Mouse (Mus musculus) lung, postnatal 10 days (tissue): ENCODE measurements at regions not wholly inside any gene's neighbourhood (a gene's known extent, or its start where the extent isn't known, plus 50 kb on each side); places are given as distances from the start of the nearest gene placed in this dataset.
A peak's percentile ranks its signal among the peaks of the same experiment; 100 is the strongest.

ENCODE experiments used
- DNase-seq: peaks from one replicate; pipeline ENCODE4 v3.0.0; 2021

DNA sequence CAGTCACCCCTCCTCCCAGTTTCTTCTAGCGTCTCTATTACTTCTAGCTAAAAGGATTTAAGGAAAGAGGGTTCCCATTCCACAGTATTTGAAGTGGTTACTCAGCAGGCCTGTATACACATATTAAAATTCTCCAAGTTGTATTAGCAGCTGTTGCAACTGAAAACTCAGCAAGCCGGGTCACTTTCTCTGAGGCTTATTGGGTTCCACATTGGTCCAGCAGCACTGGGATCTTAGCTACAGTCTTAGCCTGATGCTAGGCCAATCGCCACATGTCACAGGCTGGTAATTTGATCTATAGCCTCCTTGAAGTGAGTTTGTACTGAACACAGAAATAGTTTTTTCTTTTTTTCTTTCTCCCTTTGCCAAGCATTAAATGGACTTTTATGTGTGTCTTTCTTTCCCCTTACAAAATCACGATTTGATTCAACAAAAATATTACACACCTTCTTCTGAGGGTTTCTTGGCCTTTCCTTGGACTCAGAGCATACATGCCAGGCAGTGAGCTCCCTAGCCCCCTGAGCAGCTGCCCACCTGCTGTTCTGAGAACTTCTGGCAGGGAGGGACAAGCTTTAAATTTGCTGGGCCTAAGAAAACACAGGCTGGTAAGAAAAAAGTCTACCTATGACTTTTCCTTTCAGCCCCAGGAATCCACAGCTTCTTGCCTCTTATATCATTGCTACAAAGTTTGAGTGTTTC lies 297.3 kb downstream of the Kcnrg start:
- no peak for DNase-seq

DNA sequence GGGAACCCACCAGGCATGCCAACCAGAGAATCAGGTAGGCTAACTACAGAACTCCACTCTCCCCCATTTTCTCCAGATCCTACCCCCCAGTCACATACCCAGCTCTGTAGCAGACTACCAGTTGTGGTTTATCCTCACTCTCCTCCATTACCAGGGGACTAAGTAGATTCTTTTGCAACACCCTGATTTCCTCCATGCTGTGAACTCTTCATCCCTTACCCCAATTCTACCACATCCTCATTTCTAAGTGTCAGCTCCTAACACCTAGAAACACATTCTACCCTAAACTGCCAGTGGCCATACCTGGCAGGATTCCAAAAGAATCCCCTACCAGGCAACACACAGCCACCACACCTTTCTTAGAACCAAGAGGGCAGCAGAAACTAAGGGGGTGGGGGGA lies 310.9 kb downstream of the Kcnrg start:
- DNase-seq = no peak

DNA sequence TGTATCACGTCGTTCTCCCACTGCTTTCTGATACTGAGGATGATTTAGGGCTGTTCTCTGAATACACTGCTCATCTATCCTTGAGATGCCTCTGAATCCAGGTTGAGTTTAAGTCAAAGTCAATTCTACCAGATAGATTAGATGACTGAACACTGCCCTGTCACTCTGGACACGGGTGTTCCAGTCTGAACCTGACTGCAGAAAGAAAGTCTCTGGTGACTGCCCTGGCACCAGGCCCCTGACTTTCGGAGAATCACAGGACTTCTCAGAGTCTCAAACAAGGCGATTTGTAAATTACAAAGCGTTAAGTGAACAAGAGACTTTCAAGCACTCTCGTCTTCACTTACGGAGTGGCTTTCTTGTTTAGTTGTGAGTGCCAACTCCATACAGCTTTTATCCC lies 324.6 kb downstream of the Kcnrg start:
- no peak for DNase-seq

DNA sequence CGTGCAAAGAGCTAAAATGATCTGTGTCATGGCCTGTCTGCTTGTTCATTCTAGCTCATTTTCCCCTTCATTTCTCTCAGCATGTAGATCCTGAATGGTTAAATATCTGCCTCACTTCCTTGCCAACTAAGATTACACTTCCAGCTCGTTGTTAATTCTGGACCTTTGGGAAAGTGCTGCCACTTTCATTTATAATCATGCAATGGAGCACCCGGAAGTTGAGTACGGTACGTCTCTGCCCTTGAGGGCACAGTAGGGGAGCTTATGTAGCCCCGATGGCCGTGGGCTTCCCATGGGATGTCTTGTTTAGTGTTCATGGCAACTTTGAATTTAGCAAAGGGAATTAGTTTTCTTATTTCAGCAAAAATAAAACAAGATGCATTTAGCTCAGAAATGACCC lies 334.4 kb downstream of the Kcnrg start:
- DNase-seq = no peak

DNA sequence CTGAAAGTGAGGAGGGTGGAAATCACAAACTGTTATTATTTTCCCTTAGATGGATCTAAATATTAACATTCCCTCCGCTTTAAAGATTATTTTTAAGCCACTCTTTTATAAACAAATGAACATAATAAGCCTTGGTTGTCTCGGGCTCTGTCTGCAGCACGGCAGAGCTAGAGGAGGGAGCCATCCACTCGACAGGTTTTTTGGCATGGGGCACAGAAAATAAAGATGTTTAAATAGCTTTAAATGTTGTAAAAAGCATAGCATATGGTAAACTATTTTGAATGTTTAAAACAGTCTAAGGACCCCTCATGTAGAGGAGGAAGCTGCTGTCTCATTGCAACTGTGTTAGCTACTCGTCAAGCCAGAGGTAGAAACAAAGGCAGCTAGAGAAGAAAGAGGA lies 338.4 kb downstream of the Kcnrg start:
- DNase-seq = no peak

DNA sequence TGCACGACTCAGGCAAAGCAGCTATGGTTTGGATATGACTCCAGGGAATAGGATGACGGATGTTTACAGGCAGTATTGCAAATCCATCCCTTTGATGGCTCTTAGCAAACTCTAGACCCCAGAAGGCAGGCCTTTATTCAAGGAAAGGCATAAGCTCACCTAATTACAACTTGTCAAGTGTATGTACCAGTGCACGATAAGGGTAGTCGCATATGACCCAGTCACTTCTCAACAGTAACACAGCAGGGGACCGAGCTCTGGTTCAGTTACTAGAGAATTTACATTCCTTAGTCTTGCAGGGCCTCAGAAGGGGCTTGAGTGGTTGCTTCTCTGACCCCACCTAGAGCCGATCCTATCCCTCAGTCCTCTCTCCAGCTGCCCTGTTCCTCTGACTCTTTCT lies 342.2 kb downstream of the Kcnrg start:
- DNase-seq = no peak

DNA sequence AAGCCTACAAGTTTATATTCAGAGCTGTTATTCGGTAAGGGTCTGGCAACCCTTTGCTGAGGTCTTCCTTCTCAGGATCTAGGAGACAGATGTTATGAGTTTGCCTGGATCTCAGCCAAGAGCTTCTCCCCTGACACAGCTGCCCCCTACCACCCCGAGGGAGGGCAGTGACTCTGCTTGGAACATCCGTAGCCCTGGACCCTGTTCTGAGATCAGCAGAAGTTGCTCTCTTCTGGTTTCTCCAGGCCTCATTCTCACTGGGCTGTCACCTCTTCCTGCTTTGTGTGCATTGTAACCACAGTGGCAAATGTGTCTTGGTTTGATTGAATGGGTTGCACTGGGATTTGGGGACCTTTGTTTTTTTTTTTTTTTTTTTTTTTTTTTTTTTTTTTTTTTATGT lies 342.4 kb upstream of the Rnaseh2b start:
- DNase-seq = peak; percentile 22

DNA sequence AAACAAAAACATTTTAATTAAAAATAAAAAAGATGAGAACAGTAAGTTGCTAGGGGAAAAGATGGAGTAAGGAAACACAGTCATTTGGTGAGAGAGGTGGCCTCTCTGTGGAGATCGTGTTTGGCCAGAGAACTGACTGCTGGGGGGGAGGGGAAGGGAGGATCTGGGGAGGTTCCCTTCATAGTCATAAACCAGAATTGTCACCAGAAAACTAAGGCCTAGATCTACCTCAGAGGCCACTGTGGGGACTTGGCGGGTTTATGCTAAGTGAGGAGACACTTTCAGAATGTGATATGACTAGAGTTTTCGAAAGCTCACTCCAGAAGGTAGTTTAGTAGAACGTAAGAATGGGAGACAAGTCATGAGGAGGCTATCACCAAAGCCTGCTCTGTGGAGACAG lies 339.4 kb upstream of the Rnaseh2b start:
- no peak for DNase-seq

DNA sequence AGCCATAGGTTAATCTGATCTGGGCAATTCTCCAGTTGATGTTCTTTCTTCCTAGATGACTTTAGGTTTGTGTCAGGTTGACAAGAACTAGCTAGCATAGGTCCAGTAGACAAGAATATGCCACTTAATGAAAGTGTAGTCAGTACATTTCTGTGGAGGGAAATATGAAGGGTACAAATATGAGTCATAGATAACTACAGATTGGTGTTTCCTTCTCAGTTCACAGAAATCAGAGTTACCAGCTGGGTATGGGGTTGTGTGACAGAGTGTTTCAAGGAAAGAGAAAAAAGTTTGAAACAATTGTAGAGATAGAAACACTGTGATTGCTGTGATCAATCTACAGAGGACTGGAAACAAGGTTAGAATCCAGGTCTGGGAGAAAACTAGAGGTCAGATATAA lies 337.0 kb upstream of the Rnaseh2b start:
- DNase-seq = no peak

DNA sequence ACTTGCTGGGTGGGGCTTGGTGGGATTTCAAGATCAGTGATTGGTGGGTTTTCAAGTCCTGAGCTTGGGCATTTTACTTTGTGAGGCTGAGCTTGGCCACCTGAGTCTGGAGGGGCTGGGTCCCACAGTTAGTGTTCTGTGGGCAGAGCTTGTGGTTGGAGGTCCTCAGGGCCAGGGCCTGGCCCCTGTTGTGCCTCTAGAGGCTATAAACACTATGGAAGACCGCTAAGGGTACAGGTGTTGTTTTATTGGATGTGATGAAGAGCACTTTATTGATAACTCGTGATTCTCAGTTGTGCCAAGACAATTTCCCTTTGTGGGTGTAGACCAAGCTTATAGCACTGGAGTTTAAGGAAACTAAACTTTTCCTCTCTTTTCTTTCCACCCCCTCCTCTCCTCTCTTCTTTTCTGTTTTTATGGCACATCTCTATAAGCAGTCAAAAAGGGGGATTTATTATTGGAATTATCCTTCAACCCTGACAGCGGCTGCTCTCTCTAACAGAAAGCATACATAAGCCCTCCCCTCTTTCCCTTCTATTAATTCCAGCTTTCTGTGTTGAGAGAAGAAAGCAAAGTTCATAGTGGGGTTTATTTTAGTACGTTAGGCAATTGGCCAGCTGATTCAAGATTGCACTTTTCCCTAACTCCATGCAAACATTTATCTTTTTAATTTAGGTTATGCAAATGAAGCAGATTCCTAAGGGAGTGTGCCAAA lies 332.0 kb upstream of the Rnaseh2b start:
- no peak for DNase-seq

DNA sequence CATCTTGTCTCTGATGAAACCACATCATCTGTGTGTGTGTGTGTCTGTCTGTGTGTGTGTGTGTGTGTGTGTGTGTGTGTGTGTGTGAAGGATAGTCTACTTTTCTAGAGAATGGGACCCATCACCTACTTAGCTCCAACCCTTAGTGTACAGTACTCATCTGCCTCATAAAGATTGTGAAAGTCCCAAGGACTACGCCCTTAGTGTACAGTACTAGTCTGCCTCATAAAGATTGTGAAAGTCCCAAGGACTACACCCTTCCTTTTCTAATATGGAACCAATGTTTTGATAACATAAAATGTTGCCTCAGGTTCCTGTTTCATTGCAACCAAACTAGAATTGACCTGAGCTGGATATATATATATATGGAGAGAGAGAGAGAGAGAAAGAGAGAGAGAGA lies 323.9 kb upstream of the Rnaseh2b start:
- DNase-seq = no peak

DNA sequence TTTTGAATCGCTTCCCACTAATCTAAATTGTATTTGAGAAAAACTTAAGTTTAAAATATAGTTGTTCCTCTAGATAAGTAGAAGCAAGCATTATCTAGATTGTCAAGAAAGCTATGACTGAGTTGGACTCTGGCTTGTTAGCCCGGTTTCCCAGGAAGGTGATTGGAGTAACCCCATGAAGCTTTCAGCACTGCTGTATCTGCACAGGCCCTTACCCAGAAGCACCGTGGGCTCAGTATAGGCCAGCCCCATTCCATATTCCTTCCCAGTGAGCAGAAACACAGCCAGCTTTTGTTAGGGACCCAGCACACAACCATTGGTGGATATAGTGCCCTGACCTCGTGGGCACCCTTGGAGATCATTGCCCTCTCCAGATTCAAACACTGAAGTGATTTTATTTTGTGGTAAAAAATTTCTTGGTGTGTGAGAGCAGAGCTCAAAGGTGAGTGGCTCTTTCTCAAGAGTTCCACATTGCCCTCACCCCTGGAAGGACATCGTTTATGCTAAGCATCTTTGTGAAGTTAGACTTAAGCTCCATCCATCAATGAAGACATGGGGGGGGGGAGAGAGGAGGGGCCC lies 323.3 kb upstream of the Rnaseh2b start:
- no peak for DNase-seq

DNA sequence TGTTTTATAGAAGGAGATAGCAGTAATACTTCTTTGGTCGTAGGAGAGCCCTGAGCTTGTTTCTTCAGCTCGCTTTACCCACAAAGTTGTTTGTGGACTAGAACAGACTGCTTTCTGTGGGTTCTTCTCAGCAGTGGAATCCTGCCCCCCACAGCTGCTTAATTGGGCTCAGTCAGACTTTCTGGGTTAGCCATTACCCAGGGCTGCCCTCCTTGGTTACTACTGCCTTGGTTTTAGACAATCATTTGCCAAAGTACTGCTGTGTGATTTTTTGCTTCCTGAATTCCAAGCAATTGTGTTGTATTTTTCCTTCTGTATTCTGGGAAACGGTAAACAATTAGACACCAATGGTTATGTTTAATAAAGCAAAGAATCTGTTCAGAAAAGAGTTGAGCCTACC lies 321.8 kb upstream of the Rnaseh2b start:
- no peak for DNase-seq

DNA sequence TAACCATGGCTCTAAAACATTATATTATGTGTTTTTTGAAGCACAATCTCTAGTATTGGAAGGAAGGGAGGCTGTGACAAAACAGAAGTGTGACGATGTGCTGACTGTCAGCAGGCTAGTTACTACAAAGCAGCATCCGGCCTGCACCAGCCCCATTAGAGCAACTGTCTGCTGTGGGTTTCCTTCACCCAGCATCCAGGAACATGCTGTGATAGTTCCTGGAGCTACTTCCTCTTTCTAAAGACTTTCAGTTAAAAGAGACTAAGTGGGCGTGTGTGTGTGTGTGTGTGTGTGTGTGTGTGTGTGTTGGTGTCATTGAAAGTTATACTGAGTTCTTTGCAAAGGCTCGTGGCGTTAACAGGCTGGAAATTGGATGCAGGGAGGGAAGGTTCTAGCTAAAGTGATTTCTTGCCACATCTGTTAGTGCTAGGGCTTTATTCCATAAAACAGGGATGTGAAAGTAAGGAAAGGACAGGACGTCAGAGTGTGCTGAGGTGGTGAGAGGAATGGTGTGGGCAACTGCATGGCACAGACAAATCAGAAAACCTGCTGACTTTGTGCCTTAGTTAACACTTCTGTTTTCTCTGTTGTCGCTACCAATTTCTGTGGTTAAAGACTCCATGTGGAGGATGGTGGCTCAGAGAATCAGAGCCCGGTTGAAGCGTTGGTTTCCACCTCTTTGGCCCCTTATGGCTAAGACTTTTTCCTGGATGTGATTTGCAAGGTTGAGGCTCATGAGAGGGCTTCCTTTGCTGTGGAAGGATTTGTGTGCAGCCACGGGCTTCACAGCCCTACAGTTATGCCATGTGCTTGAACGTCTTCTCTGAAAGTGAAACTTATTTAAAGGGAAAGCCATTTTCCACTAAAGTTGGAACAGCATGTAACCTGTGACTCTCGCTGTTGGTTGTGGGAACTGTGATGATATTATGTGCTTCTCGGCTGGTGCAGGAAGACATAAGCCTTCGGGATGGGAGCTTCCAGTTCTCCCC lies 321.0 kb upstream of the Rnaseh2b start:
- DNase-seq = peak; percentile 38

DNA sequence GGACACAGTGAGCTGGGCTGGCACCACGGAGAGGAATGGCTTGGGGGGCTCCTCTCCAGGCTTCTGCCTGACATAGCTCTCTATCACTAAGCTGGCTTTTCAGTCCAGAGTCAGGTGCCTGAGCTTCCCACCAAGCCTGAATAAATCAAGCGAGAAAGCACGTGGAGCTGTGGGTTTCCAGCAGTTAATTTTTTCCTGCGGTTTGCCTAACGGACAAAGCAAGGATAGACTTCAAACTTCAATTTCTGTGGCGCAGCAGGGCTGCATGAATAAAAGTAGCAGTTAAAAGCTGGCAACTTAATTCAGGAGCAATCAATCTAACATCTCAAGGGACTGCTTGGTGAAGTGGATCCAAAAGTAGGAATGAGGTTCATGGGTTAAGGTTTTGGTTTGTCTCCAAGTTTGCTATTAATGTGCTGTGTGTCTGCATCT lies 317.1 kb upstream of the Rnaseh2b start:
- DNase-seq = no peak

DNA sequence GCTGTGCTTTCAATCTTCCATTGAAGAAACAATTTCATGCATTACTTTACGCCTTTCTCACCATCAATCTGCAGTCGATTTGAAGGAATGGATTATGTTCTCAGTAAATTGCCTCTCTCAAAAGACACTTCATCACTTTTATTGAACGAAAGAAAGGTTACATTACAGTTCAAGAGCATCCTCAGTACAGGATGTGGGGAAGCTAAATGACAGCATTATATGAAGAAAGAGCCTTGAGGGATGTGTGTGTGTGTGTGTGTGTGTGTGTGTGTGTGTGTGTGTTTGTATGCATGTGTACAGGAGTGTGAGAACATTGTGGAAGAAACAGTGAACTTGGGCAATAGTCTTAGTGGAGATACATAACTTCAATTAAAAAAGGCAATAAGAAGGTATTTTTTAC lies 311.8 kb upstream of the Rnaseh2b start:
- DNase-seq = no peak

DNA sequence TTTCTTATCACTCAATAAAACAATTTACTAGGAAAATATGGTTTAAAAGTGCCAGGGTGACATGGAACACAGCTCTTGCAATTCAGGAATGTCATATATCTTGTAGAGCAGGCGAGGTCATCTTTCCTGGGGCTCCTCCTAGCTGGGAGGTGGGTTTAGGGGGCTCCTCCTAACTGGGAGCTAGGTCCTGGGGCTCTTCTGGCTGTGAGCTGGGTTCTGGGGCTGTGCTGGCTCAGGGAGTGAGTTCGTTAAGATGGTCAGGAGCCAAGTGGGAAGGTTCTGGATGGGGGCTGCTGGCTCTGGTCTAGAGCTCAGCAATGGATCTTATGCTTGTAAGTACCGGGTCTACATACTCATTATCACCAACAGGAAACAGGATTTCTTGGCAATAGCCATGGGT lies 306.8 kb upstream of the Rnaseh2b start:
- no peak for DNase-seq

DNA sequence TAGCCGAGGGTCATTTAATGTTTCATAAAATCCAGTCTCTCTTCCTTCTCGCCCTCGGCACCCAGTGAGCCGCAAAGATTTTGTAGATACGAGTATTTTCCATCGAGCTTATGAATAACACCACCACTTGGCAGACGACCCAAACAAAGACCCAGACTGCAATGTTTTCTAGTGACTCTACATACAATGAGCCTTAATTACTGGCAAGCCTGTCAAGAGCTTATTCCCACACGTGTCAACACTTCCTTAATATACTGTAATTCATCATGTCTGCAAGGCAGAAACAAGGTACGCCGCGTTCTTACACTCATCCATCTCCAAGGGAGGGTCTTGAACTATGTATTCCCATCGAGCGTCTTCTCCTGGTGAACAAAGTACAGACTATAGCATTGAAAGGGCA lies 306.2 kb upstream of the Rnaseh2b start:
- no peak for DNase-seq

DNA sequence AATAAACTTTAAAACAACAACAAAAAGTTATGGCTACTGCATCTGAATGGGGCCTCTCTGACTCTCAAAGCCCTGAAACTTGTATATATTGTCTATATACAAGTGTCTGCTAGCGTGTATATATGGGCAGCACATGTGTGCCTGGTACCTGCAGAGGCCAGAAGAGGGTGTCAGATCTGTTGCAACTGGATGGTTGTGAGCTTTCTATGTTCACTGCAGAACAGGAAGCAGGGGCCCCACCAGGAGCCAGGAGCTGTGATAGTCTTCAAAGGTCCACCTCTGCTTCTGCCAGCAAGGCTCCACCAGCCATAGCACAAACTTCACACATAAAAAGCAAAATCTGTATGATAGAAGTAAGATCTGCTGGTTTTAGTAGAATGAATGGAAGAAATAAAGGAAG lies 297.1 kb upstream of the Rnaseh2b start:
- DNase-seq = no peak

DNA sequence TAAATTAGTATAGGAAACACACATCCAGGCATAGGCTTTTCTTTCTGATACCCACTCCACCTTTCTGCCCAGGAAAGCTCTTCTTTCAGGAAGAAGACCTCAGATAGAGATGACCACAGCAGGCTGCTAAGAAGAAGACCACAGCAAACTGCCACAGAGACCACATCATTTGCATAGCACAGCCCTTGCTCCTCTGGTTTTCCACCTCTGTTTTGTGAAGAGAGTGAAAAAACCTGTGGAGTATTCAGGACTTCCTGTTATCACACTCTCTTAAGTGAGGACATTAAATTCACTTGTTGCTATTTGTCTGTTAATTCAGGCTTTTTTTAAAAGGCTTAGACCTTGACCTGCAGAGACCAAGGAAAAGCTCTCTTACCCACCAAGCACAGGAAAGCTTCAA lies 294.7 kb upstream of the Rnaseh2b start:
- DNase-seq = no peak

DNA sequence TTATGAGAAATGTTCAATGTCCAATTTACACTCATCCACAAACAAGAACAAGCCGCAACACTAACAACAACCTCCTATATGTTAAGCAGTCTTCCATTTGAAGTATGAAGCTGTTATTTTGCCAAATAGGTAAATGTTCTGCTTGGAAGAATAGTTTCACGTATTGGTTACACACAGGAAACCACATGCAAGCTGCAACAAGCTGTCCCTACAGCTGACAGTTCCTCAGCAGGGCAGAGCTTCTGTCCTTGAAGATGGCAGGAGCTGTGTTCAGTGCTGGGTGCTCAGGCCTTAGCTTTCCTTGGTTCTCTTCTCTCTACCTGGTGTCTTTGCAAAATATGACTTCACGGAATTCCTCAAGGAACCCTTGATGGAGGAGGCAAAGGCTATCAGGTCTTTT lies 294.1 kb upstream of the Rnaseh2b start:
- no peak for DNase-seq

DNA sequence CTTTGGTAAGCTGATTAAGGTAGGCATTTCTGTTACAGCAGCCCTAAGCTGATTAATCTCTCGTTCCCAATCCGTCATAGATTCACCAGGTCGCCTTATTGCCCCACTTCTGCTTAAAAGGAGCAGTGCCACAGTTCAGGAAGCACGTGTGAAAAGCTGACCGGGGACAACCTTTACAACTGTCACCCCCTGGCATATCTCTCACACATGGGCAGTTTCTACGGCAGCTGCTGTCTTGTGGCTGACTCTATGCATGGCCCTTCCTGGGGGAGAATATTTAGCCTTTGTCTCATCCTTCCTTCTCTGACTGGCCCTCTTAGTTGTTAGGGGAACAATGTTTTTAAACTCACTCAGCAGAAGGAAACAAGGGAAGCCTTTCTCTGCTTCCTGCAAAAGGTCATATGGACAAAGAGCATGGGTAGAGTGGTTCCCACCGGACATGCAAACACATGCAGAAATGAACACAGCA lies 290.9 kb upstream of the Rnaseh2b start:
- DNase-seq = no peak

DNA sequence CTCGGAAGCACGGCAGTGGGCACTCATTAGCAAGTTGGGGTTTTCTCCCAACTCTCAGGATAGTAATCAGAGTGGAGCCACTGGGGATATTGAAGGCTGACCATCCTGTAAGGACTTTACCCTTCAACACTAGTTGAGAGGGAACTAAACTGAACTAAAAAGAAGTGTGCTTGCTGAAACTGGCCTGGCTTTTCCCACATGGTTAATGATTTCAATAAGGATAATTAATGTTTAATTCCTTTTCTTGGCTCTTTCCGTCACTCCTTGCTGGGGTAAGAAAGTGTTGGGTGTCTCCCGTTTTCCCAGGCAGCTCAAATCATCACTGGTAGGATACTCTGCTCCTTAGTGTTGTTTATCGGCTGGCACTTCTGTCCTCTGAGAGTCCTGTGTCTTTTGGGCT lies 290.3 kb upstream of the Rnaseh2b start:
- DNase-seq = no peak
